Mouse (Mus musculus): ENCODE measurements at regions not wholly inside any gene's neighbourhood (a gene's known extent, or its start where the extent isn't known, plus 50 kb on each side); places are given as distances from the start of the nearest gene placed in this dataset.

DNA sequence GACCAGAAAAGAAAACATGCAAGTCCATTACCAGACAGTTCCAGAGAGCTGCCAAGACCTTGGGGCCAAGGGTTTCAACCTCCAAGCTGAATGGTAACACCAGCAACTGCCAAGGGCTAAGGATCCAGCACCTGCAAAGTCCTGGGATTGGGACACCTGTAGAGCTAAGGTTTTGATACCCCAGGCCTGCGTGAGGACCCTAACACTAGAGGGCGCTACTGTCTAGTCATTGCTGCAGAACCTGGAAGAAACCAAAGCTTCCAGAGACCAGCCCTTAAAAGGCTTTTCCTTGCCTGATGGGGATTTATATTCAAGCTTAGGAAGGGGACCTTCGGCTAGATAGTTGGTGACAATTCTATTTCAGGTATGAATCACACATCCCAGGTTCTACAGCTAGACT lies 263.6 kb downstream of the Pmp22 start:
- peak; percentile 59 for TF ChIP-seq CTCF (IDR thresholded peaks at IDR 0.05)
- no peak for TF ChIP-seq EP300 (IDR thresholded peaks at IDR 0.05)
